Mouse (Mus musculus) liver, embryonic 13.5 days (tissue): Measurements from ENCODE around the gene Xbp1. TPM values are rescaled to one million over a fixed set of nuclear protein-coding genes. Genes with fewer than 3 reads are reported as not detected.
"Not testable (repeated sequence)": the region's sequence is repeated elsewhere in the genome, so short reads cannot be mapped to it uniquely, and the experiment has no call there.

Experiments used
- ATAC-seq: fragments of 200-750 bp; cut with Nextera tagmentation; 2 replicates; pipeline ENCODE4 v1.8.0; 2017; ENCODE audit warnings: low read depth, mild to moderate bottlenecking, moderate number of reproducible peaks, moderate library complexity
- DNase-seq: peaks from one replicate; pipeline ENCODE4 v3.0.0; 2022
- H3K27ac ChIP-seq: fragments of 300-500 bp; sonication (generic); 2 replicates; pipeline ENCODE4 v1.5.1; 2015; ENCODE audit warnings: moderate library complexity, mild to moderate bottlenecking, inconsistent platforms
- H3K27me3 ChIP-seq: fragments of 300-500 bp; sonication (generic); 2 replicates; pipeline ENCODE4 v1.6.1; 2015; ENCODE audit warnings: mild to moderate bottlenecking, inconsistent platforms
- H3K36me3 ChIP-seq: fragments of 300-500 bp; sonication (generic); 2 replicates; pipeline ENCODE4 v1.6.1; 2015; ENCODE audit warnings: mild to moderate bottlenecking, inconsistent platforms
- H3K4me1 ChIP-seq: fragments of 300-500 bp; sonication (generic); replicated peaks from 2 replicates; pipeline ENCODE4 v1.6.1; 2015; ENCODE audit warnings: inconsistent platforms
- H3K4me2 ChIP-seq: fragments of 300-500 bp; sonication (generic); 2 replicates; pipeline ENCODE4 v1.6.1; 2015; ENCODE audit warnings: inconsistent platforms, mild to moderate bottlenecking, moderate library complexity
- H3K4me3 ChIP-seq: fragments of 300-500 bp; sonication (generic); replicated peaks from 2 replicates; pipeline ENCODE4 v1.5.1; 2015; ENCODE audit warnings: mild to moderate bottlenecking, inconsistent platforms
- H3K9ac ChIP-seq: fragments of 300-500 bp; sonication (generic); 2 replicates; pipeline ENCODE4 v1.6.1; 2015; ENCODE audit warnings: mild to moderate bottlenecking, inconsistent platforms
- H3K9me3 ChIP-seq: fragments of 300-500 bp; sonication (generic); replicated peaks from 2 replicates; pipeline ENCODE4 v1.6.1; 2016; ENCODE audit warnings: inconsistent platforms
- WGBS: fragments of 180-500 bp; shearing (Covaris S2); methylation state at CpG from one replicate; pipeline ENCODE4 v1.1.7; 2015; ENCODE audit not compliant: insufficient replicate concordance; 5-methylcytosine and 5-hydroxymethylcytosine counted together
- polyA plus RNA-seq: library from polyadenylated mRNA; unstranded; fragments of >200 nt; fragmentation: Nextera tagmentation; extraction: Ambion mirVana; gene quantifications from 2 replicates; pipeline ENCODE4 v1.2.1, GENCODE M21; 2015

Xbp1 gene
- polyA plus RNA-seq, 1 experiment from 2014 or later, result 82.1 TPM

GRCm38 (mm10) chr11:5509215-5510098, 11.0 kb upstream of the Xbp1 start:
- H3K27me3 ChIP-seq, result no peaks in the 10 kb centered on the region
- H3K9ac ChIP-seq, result no peak overlapping the region
- H3K4me3 ChIP-seq, result no peak overlapping the region
- 55% methylated on average over 8 of the region's 8 CpGs for WGBS
- peak; percentile 59 for ATAC-seq
- peak; percentile 13 for DNase-seq
- no peak overlapping the region for H3K4me2 ChIP-seq
- no peaks in the 10 kb centered on the region for H3K9me3 ChIP-seq
- no peaks in the 10 kb centered on the region for H3K36me3 ChIP-seq
- H3K4me1 ChIP-seq, result peaks cover 29% of the 10 kb centered on the region
- peak overlapping the region; percentile 34; the same call in 1 of the 2 replicates for H3K27ac ChIP-seq

- DNase-seq, result no peak
- Histone ChIP-seq H3K4me1 (peaks cover 29% of the 10 kb centered on the region), H3K9ac (no peak overlapping the region), H3K9me3 (no peaks in the 10 kb centered on the region), H3K4me2 (no peak overlapping the region), H3K27me3 (no peaks in the 10 kb centered on the region), H3K27ac (no peak overlapping the region), H3K4me3 (no peak overlapping the region), H3K36me3 (no peaks in the 10 kb centered on the region)
- WGBS, result 67% methylated on average over 5 of the region's 5 CpGs
- ATAC-seq, result no peak
These were observed 10.4 kb upstream of the Xbp1 start for GRCm38 (mm10) chr11:5510099-5510391.

- H3K36me3 ChIP-seq, H3K9me3 ChIP-seq, H3K27me3 ChIP-seq, H3K4me2 ChIP-seq, H3K4me3 ChIP-seq, H3K27ac ChIP-seq, H3K9ac ChIP-seq, DNase-seq, ATAC-seq: not testable (repeated sequence)
- no CpG with 5 or more reads among the region's 2 CpGs for WGBS
- peaks cover 25% of the 10 kb centered on the region for H3K4me1 ChIP-seq
These were observed 9.8 kb upstream of the Xbp1 start for GRCm38 (mm10) chr11:5510686-5511085.

- no peaks in the 10 kb centered on the region for H3K9me3 ChIP-seq
- no peak overlapping the region for H3K4me3 ChIP-seq
- no peaks in the 10 kb centered on the region for H3K36me3 ChIP-seq
- no peak for DNase-seq
- H3K27ac ChIP-seq, result no peak overlapping the region
- peaks cover 19% of the 10 kb centered on the region for H3K4me1 ChIP-seq
- 53% methylated on average over 12 of the region's 12 CpGs for WGBS
- no peak overlapping the region for H3K9ac ChIP-seq
- ATAC-seq, result no peak
- H3K4me2 ChIP-seq, result no peak overlapping the region
- no peaks in the 10 kb centered on the region for H3K27me3 ChIP-seq
These were observed 8.2 kb upstream of the Xbp1 start for GRCm38 (mm10) chr11:5512099-5512725.

- H3K4me1 ChIP-seq, result peaks cover 19% of the 10 kb centered on the region
- no peaks in the 10 kb centered on the region for H3K27me3 ChIP-seq
- DNase-seq, result no peak
- no peak overlapping the region for H3K4me2 ChIP-seq
- no peaks in the 10 kb centered on the region for H3K36me3 ChIP-seq
- H3K9me3 ChIP-seq, result no peaks in the 10 kb centered on the region
- no peak overlapping the region for H3K9ac ChIP-seq
- no peak for ATAC-seq
- no peak overlapping the region for H3K4me3 ChIP-seq
- 65% methylated on average over 8 of the region's 8 CpGs for WGBS
- H3K27ac ChIP-seq, result no peak overlapping the region
These were observed 7.5 kb upstream of the Xbp1 start for GRCm38 (mm10) chr11:5512961-5513360.

GRCm38 (mm10) chr11:5514091-5514490, 6.4 kb upstream of the Xbp1 start:
- no peak overlapping the region for H3K4me2 ChIP-seq
- no peaks in the 10 kb centered on the region for H3K9me3 ChIP-seq
- no peak overlapping the region for H3K9ac ChIP-seq
- DNase-seq (no peak), ATAC-seq (no peak)
- no peak overlapping the region for H3K27ac ChIP-seq
- H3K27me3 ChIP-seq, result no peaks in the 10 kb centered on the region
- no peak overlapping the region for H3K4me3 ChIP-seq
- H3K36me3 ChIP-seq, result no peaks in the 10 kb centered on the region
- WGBS, result 73% methylated on average over 4 of the region's 4 CpGs
- H3K4me1 ChIP-seq, result peaks cover 17% of the 10 kb centered on the region

- Histone ChIP-seq H3K27ac (no peak overlapping the region), H3K36me3 (no peaks in the 10 kb centered on the region), H3K4me3 (no peak overlapping the region), H3K9ac (no peak overlapping the region), H3K4me2 (no peak overlapping the region), H3K4me1 (peaks cover 13% of the 10 kb centered on the region), H3K27me3 (no peaks in the 10 kb centered on the region), H3K9me3 (no peaks in the 10 kb centered on the region)
- WGBS, result 66% methylated on average over 6 of the region's 6 CpGs
- no peak for DNase-seq
- no peak for ATAC-seq
These were observed 5.3 kb upstream of the Xbp1 start for GRCm38 (mm10) chr11:5515196-5515595.

DNA sequence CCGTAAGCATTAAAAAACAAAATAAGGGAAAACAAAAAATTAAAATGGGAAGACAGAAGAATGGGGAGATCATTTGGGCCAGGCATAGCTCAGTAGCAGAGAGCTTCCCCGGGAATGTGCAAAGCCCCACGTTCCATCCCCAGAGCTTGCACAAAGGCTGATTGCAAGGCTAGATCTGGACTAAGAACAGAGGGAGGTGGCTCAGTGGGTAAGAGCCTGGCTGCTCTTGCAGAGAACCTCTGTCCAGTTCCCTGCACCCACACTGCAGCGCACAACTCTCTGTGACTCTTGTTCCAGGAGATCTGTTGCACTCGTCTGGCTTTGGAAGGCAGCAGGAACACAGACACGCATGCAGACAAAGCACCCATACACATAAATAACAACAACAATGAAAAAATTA, 4.8 kb upstream of the Xbp1 start:
- no peaks in the 10 kb centered on the region for H3K36me3 ChIP-seq
- 71% methylated on average over 6 of the region's 6 CpGs for WGBS
- no peak overlapping the region for H3K4me3 ChIP-seq
- no peak overlapping the region for H3K27ac ChIP-seq
- DNase-seq (no peak), ATAC-seq (no peak)
- no peak overlapping the region for H3K4me2 ChIP-seq
- H3K4me1 ChIP-seq, result peaks cover 12% of the 10 kb centered on the region
- H3K27me3 ChIP-seq, result no peaks in the 10 kb centered on the region
- H3K9me3 ChIP-seq, result no peaks in the 10 kb centered on the region
- no peak overlapping the region for H3K9ac ChIP-seq

GRCm38 (mm10) chr11:5516151-5516550, 4.3 kb upstream of the Xbp1 start:
- H3K9me3 ChIP-seq, result no peaks in the 10 kb centered on the region
- H3K27ac ChIP-seq, result no peak overlapping the region
- H3K9ac ChIP-seq, result no peak overlapping the region
- DNase-seq, result no peak
- H3K4me2 ChIP-seq, result no peak overlapping the region
- WGBS, result 77% methylated on average over 7 of the region's 7 CpGs
- H3K4me1 ChIP-seq, result peaks cover 8% of the 10 kb centered on the region
- H3K4me3 ChIP-seq, result no peak overlapping the region
- H3K27me3 ChIP-seq, result no peaks in the 10 kb centered on the region
- no peak for ATAC-seq
- H3K36me3 ChIP-seq, result no peaks in the 10 kb centered on the region

DNA sequence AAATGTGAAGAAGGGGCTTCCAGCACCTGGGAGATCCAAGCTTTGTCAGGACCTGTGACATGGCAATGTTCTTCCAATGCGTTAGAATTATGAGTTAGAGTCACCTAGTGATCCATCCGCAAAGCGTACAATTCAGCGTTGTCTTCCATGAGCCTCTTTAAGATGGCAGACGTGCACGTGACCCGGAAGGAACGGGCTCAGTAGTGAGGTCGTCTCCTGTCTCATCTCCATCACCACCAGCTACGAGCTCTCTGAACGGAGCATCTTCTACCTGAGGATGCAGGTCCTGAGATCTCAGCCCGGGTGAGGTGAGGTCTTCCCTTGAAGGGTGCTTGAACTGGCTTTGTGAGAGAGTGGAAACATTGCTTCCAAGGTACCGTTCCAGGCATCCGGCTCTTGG, 3.8 kb upstream of the Xbp1 start:
- WGBS, result 83% methylated on average over 14 of the region's 14 CpGs
- no peak overlapping the region for H3K4me3 ChIP-seq
- peaks cover 8% of the 10 kb centered on the region for H3K4me1 ChIP-seq
- H3K27me3 ChIP-seq, result no peaks in the 10 kb centered on the region
- no peak overlapping the region for H3K4me2 ChIP-seq
- no peak overlapping the region for H3K9ac ChIP-seq
- no peaks in the 10 kb centered on the region for H3K36me3 ChIP-seq
- no peak overlapping the region for H3K27ac ChIP-seq
- H3K9me3 ChIP-seq, result no peaks in the 10 kb centered on the region
- DNase-seq, result no peak
- no peak for ATAC-seq

GRCm38 (mm10) chr11:5517346-5517745, 3.1 kb upstream of the Xbp1 start:
- DNase-seq, result no peak
- ATAC-seq, result no peak
- Histone ChIP-seq H3K27me3 (no peaks in the 10 kb centered on the region), H3K9ac (no peak overlapping the region), H3K4me1 (peaks cover 11% of the 10 kb centered on the region), H3K9me3 (no peaks in the 10 kb centered on the region), H3K4me3 (no peak overlapping the region), H3K4me2 (no peak overlapping the region), H3K36me3 (peaks cover 1% of the 10 kb centered on the region), H3K27ac (no peak overlapping the region)
- WGBS, result 60% methylated on average over 6 of the region's 6 CpGs

DNA sequence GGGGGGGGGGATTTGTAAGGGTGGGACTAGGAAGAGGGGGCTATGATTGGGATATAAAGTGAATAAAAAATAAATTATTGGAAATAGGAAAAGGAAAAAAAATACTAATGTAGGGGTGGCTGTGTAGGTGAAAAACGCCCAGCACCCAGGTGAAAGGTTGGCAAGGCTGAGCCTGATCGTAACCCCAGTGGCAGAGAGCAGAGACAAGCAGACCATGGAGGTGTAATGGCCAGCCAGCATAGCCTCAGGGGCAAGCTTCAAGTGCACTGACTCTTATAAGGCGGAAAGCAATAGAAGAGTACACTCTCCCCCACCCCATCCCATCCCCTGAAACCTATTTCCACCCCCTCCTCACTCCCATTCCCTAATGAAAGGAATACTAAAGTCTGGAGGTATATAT, 778 bp upstream of the Xbp1 start:
- Histone ChIP-seq H3K27ac (no peak overlapping the region), H3K4me1 (peaks cover 33% of the 10 kb centered on the region), H3K36me3 (peaks cover 25% of the 10 kb centered on the region), H3K9ac (peak overlapping the region; percentile 73), H3K4me3 (peak overlapping the region; percentile 94; the same call in 1 of the 2 replicates), H3K9me3 (no peaks in the 10 kb centered on the region), H3K27me3 (no peaks in the 10 kb centered on the region), H3K4me2 (peak overlapping the region; percentile 89)
- DNase-seq (no peak), ATAC-seq (no peak)
- WGBS, result 74% methylated on average over 3 of the region's 3 CpGs
